Mouse (Mus musculus): ENCODE data around the gene Myo1f.

Gene Myo1f

GRCm38 (mm10) chr17:33555223-33555855 is at the start of gene Myo1f:
Myo1f (plus strand) TSS chr17:33555707.
- peak; percentile 55 for DNase-seq (ENCODE audit: low read depth)

- no peak for DNase-seq (ENCODE audit: low read depth)
These were observed 47.1 kb upstream of the Myo1f start for GRCm38 (mm10) chr17:33508386-33508785.

DNA sequence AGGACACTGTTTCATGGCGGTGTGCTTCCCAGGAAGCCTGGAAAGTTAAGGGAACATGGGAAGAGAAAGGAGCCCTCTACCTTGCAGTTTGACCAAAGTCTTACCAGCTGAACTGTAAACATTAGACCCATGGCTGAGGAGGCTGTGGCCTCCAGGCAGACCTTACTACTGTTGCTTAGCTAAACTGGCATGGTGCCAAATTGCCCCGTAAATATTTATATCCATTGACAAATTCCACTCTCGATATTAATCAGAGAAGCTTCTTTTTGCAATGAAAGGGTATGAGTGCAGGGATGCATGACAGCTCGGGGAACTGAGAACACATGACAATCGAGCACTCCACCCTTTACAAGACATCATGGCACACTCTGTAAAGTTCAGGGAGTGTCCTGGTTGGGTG is 45.3 kb upstream of the Myo1f start:
- no peak for DNase-seq (ENCODE audit: low read depth)

DNA sequence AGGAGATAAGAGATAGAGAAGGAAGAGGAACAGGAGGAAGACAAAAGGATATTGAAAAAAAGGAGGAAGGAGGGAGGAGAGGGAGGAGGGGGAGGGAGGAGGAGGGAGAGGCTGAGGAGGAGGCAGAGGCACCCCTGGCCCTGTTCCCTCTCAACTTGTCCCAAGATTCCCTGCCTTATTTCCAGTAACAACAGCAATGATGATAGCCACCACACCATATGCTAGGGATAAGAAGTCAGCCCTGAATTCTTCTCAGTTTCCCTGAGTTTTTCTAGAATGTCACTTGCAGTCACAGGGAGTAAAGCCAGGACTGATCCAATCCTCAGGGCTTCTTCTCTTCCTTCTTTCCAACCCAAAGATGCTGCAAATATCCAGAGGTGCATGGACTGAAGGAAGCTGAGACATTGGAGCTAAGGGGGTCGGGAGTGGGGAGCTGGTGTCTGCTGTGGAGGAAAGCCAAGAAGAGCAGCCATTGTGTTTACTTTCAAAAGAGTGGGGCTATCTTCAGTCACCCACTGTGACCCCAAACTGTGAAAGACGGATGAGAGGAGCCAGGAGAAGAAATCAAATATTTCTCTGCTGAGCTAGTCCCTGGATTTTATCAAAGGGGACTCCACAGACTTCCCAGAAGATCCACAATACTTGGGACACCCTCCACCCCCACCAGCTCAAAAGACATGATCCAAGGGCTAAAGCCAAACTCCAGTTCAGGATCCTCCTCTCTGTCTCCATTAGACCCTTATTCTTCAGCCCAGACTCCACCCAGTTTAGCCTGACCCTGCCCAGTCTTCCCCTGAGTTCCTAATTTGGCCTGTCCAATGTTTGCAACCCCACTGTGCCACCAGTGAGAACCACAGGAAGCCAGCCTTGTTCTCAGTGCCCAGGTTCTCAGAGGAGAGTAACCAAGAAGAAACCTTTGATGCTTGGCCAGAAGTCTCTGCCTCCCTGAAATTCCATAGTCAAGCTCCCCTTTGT is 42.8 kb upstream of the Myo1f start:
- no peak for DNase-seq (ENCODE audit: low read depth)

DNA sequence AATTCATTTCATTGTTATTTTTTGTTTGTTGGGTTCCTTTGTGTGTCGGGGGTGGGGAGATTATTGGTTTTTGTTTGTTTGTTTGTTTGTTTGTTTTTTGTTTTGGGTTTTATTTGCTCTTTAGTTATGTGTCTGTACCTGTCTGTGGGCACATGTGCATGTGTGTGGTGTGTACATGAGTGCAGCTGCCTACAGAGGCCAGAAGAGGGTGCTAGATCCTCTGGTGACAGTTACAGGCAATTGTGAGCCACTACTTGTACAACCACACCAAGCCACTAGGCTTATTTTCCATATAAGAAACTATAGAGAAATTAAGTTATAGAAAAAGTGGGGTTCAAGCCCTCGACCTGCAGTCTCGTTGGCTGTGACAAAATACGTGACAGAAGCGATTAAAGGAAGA is 41.6 kb upstream of the Myo1f start:
- DNase-seq (ENCODE audit: low read depth), result no peak

GRCm38 (mm10) chr17:33520366-33520765 is 35.1 kb upstream of the Myo1f start:
- no peak for DNase-seq (ENCODE audit: low read depth)

DNA sequence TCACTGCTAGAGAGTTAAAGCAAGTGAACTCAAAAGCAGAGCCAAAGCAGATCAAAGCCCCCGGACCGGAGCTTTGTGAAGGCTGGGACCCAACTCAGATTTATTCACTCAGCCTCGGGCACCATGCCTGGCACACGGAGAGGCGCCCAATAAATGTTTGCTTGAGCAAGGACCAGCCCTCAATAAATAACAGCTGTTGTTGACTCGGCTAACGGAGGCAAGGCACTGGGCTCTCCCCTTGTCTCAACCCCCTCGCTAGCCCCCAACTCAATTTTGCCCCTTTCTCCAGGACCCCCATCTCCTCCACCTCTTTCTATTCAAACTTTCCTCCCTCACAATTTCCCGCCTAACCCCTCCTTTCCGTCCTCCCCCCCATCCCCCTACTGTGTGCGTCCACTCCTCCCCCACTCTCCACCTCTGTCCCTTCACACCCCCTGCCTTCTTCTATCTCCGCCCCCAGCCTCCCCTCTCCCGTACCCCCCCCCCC is 32.0 kb upstream of the Myo1f start:
- DNase-seq (ENCODE audit: low read depth), result no peak

DNA sequence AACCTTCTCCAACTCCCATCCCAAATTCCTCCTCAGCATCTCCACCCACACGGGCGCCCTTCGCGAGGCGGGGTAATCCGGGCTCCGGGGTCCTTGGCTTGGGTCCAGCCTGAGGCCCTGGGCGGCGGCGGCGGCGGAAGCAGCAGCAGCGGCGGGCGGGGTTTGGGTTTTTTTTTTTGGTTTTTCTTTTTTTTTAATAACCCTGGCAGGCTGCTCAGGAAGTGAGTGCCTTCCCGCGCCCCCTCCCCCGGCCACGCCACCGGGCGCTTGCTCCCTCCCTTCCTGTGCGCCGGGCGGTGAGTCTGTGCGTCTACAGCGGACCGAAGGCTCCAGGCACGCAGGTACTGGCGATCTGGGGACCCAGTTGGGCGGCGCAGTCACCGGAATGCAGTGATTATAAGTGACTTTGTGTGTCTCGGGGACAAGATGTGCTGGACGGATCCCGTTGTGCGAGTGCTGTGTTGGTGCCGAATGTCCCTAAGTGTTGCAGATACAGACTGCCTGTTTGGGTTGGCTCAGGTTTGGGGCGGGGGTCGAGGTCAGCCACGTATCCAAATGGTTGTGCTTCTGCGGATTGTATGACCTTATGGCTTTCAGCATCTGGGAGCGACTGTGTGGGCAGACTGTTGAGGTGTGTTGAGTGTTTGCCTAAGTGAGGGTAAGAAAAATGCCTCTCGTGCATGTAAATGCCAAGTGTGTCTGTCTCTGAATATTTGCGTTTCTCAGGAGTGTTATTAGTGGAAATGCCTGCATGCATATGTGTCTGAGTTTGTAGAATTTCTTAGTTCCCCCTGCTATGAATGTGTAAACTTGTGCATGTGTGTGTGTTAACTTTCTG is 31.4 kb upstream of the Myo1f start, which contains the start of gene Adamts10:
Gene Adamts10, plus strand, starts transcription at position 287 of the 838 bp plus-strand sequence.
- DNase-seq (ENCODE audit: low read depth), result peak; percentile 53

GRCm38 (mm10) chr17:33524806-33525373 is 30.6 kb upstream of the Myo1f start:
- no peak for DNase-seq (ENCODE audit: low read depth)

DNA sequence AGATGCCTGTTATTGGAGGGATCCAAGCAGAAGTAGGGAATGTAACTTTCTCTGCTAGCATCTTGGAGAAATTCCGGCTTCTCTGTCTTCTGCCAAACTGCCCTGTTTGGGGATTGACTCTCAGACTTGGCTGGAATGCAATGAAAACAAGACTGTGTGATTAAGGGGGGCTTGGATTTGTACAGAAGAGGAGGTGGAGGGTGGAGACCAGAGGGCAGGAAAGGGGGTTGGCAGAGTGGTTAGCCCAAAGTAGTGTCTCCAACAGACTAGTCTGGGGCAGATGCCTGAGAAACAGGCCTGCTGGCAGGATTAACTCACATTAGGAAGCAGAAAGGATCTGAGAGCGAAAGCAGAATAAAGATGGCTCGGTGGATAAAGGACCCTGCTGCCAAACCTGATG is 29.0 kb upstream of the Myo1f start:
- no peak for DNase-seq (ENCODE audit: low read depth)

- DNase-seq (ENCODE audit: low read depth), result no peak
These were observed 16.3 kb upstream of the Myo1f start for GRCm38 (mm10) chr17:33539106-33539675.

- DNase-seq (ENCODE audit: low read depth), result no peak
These were observed 15.6 kb upstream of the Myo1f start for GRCm38 (mm10) chr17:33539878-33540277.

GRCm38 (mm10) chr17:33549212-33549611 is 6.3 kb upstream of the Myo1f start:
- no peak for DNase-seq (ENCODE audit: low read depth)

DNA sequence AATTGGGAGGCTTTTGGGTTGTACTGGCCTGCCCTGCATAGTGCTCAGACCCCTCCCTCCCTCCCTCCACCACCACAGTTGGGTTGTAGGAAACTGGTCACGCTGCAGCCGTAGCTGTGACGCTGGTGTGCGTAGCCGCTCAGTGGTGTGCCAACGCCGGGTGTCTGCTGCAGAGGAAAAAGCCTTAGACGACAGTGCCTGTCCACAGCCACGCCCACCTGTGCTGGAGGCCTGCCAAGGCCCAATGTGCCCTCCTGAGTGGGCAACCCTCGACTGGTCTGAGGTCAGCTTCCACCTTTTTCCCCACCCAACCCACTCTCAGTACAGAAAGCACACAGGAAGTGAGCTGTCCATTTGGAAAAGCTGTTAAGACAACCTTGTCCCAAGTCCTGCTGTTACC is 5.1 kb upstream of the Myo1f start:
- no peak for DNase-seq (ENCODE audit: low read depth)

DNA sequence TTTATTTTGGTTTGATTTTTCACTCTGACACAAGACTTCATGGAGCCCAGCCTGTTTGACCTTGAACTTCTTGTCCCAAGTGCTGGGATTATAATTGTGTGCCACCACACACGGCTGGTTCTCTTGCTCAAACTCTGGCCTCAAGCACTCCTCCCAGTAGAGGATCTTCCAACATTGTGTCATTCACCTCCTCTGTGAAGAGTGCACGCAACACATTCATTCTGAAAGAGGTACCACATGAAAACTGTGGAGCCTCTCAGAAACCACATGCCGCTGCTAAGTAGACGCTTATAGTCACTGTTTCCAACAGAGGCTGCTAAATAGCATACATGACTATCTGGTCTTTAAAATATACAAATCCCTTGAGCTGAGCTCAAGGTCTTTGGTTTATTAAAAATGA is 3.4 kb upstream of the Myo1f start:
- no peak for DNase-seq (ENCODE audit: low read depth)

DNA sequence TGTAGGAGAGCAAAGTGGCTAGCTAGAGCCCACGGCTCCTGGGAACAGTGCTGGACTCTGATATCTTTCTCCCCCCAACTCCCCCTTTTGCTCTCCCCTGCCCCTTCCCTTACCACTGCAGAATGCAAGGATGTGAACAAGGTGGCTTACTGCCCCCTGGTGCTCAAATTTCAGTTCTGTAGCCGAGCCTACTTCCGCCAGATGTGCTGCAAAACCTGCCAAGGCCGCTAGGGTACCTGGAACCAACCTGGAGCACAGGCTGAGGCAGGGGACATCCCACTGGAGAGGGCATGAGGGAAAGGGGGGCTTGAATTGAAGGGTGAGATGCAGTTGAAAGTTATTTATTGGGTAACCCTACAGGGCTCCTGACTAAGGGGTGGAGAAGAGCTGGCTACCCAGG is 2.5 kb upstream of the Myo1f start:
- no peak for DNase-seq (ENCODE audit: low read depth)

DNA sequence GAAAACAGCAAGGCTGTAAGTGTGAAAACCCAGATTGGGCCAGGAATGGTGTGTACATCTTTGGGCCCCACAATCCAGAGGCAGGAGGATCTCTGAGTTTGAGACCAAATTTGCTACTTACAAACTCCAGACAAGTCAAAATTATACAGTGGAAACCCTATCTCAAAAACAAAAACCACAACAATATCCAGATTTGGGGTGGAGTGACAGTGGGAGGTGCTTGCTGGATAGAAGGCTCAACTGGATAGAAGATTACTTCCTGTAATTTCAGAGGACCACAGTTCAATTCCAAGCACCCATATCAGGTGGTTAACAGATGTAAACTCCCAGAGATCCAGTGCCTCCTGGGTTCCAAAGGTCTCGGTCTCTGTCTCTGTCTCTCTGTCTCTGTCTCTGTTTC is 971 bp upstream of the Myo1f start:
- no peak for DNase-seq (ENCODE audit: low read depth)

GRCm38 (mm10) chr17:33557922-33558321 is 2.4 kb downstream of the Myo1f start:
- DNase-seq (ENCODE audit: low read depth), result no peak

DNA sequence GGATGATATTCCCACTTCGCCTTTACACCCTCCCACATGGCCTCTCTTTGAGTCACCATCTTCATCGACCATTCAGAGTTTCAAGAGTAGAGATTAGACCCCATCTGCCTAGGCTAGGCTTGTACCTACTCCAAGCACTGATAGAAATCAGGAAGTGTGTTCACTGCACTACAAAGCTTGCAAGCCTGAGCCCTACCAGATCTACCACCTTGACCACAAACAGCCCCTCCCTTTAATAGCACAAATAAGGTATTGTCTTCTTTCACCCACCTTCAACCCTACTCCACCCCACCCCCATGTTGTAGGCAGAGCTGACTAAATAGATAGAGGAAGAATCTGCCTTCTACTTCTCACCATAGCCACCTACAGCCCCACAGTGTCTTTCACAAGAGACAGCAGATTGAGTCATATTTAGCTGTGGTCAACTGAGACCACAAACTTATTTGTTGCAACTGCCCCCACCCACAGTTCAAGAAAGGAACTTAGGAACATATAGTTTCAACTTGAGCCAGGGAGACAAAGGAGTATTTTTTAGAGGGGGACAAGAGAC is 8.1 kb downstream of the Myo1f start:
- DNase-seq (ENCODE audit: low read depth), result peak; percentile 46

DNA sequence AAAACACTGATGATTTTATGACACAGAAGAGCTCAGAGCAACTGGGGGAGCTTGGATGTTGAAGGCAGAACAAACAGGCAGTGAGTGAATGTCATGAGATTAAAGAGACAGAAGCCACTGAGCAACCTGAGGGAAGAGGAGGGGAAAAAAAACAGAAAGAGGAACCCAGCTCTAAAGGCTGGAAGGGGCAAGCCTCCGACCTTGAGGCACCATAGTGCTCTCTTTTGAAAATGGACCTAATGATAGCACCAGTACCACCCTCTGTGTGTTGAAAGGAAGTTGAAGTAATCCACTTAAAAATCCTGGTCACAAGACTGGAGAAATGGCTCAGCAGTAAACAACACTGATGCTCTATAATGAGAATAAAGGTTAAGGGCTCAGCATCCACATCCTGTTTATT is 9.1 kb downstream of the Myo1f start:
- no peak for DNase-seq (ENCODE audit: low read depth)

GRCm38 (mm10) chr17:33566182-33566581 is 10.7 kb downstream of the Myo1f start:
- DNase-seq (ENCODE audit: low read depth), result no peak

Measured in c-Kit-positive CD71-negative TER-119-negative erythroid progenitor cells, embryonic 14.5 days (primary cell).